Mouse (Mus musculus) stomach, postnatal 0 days (tissue): ENCODE data around the gene Efs.

Experiments
- CTCF ChIP-seq: IDR thresholded peaks from 2 replicates; pipeline ENCODE4 v1.5.1; 2016; ENCODE audit warnings: antibody characterized with exemption, low read depth, mild to moderate bottlenecking, moderate library complexity
- EP300 ChIP-seq: optimal IDR thresholded peaks from 2 replicates; pipeline ENCODE3; 2016; ENCODE audit warnings: antibody characterized with exemption

DNA sequence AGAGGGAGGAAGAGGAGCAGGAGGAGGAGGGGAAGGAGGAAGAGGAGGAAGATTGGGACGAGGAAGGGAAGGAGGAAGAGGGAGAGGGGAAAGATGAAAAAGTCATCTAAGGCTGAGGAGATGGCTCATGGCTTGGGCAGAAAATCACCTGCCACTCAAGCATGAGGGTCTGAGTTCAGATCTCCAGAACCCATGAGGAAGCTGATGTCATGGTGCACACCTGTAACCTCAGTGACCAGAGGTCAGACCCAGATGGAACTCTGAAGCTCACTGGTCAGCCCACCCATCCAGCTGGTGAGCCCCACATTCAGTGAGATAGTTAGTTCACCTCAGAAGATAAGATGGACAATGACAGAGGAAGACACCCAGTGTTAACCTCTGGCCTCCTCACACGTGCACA is 19.0 kb upstream of the Efs start:
- TF ChIP-seq CTCF (no peak), EP300 (no peak)
